Mouse (Mus musculus) heart, postnatal 0 days (tissue): ENCODE measurements around the gene Coq10a. TPM values are rescaled to one million over a fixed set of nuclear protein-coding genes. Genes with fewer than 3 reads are reported as not detected.

Experiments
- ATAC-seq: fragments of 200-750 bp; cut with Nextera tagmentation; 2 replicates; pipeline ENCODE4 v1.8.0; 2017; ENCODE audit warnings: low read depth, moderate number of reproducible peaks, moderate library complexity; ENCODE audit not compliant: insufficient read depth
- DNase-seq: peaks from one replicate; pipeline ENCODE4 v3.0.0-alpha.2; 2016; ENCODE audit warnings: low spot score
- H3K27ac ChIP-seq: fragments of 300-500 bp; sonication (generic); 2 replicates; pipeline ENCODE4 v1.5.1; 2014; ENCODE audit warnings: low read depth, mild to moderate bottlenecking
- H3K27me3 ChIP-seq: fragments of 300-500 bp; sonication (generic); 2 replicates; pipeline ENCODE4 v1.6.1; 2014; ENCODE audit warnings: low read length, mixed read lengths; ENCODE audit not compliant: control insufficient read depth, insufficient read depth
- H3K36me3 ChIP-seq: fragments of 300-500 bp; sonication (generic); replicated peaks from 2 replicates; pipeline ENCODE4 v1.6.1; 2014; ENCODE audit warnings: low read length, mixed read lengths; ENCODE audit not compliant: control insufficient read depth, insufficient read depth
- H3K4me1 ChIP-seq: fragments of 300-500 bp; sonication (generic); 2 replicates; pipeline ENCODE4 v1.6.1; 2014; ENCODE audit warnings: antibody characterized with exemption; ENCODE audit not compliant: control insufficient read depth, insufficient read depth
- H3K4me2 ChIP-seq: fragments of 300-500 bp; sonication (generic); 2 replicates; pipeline ENCODE4 v1.6.1; 2014; ENCODE audit warnings: low read depth, mild to moderate bottlenecking, low read length, moderate library complexity
- H3K4me3 ChIP-seq: fragments of 300-500 bp; sonication (generic); 2 replicates; pipeline ENCODE4 v1.5.1; 2014; ENCODE audit warnings: low read depth, low read length
- H3K9ac ChIP-seq: fragments of 300-500 bp; sonication (generic); replicated peaks from 2 replicates; pipeline ENCODE4 v1.6.1; 2014; ENCODE audit warnings: low read depth, low read length, mixed read lengths
- H3K9me3 ChIP-seq: fragments of 300-500 bp; sonication (generic); replicated peaks from 2 replicates; pipeline ENCODE4 v1.6.1; 2016; ENCODE audit warnings: low read length; ENCODE audit not compliant: control insufficient read depth
- CTCF ChIP-seq: IDR thresholded peaks from 2 replicates; pipeline ENCODE4 v1.5.1; 2016; ENCODE audit warnings: antibody characterized with exemption, control low read depth, low read depth
- EP300 ChIP-seq: IDR thresholded peaks from 2 replicates; pipeline ENCODE4 v1.6.1; 2016; ENCODE audit warnings: antibody characterized with exemption, low read depth
- WGBS: fragments of 180-500 bp; shearing (Covaris S2); extraction: QIAGEN DNeasy Blood & Tissue Kit; methylation state at CpG from one replicate; pipeline ENCODE4 v1.1.7; 2014; 5-methylcytosine and 5-hydroxymethylcytosine counted together
- polyA plus RNA-seq: library from polyadenylated mRNA; unstranded; fragments of >200 nt; fragmentation: Nextera tagmentation; extraction: Ambion mirVana; gene quantifications from 2 replicates; pipeline ENCODE4 v1.2.1, GENCODE M21; 2015
- total RNA-seq: library from RNA; depleted of rRNA; stranded (reverse); fragments of >200 nt; gene quantifications from 2 replicates; pipeline ENCODE4 v1.2.3, GENCODE M21; 2014; ENCODE audit warnings: low replicate concordance

Coq10a gene
- total and polyA plus RNA-seq, 2 experiments from 2014 or later = 35.2 to 61.2 TPM

GRCm38 (mm10) chr10:128411211-128412054 is 42.6 kb upstream of the Coq10a start, which contains the start of the genes Nabp2 and Rnf41:
TSS of gene Nabp2 (minus strand) at chr10:128411492.
TSS of gene Rnf41 (plus strand) at chr10:128411657.
- Histone ChIP-seq H3K27ac (peak within 1 kb of the TSS; percentile 90), H3K4me1 (peaks cover 13% of the 10 kb centered on the region), H3K9ac (peak within 1 kb of the TSS; percentile 84), H3K4me3 (peak within 1 kb of the TSS; percentile 92), H3K36me3 (peaks cover 27% of the 10 kb centered on the region), H3K27me3 (no peaks in the 10 kb centered on the region), H3K4me2 (peak within 1 kb of the TSS; percentile 77), H3K9me3 (no peaks in the 10 kb centered on the region)
- no peak for TF ChIP-seq EP300
- peak; percentile 89 for ATAC-seq
- peak; percentile 95 for DNase-seq
- WGBS = under 1% methylated on average over 50 of the region's 50 CpGs

- WGBS = 25% methylated on average over 4 of the region's 4 CpGs
- ATAC-seq (no peak), DNase-seq (no peak)
- H3K27me3 ChIP-seq = no peaks in the 10 kb centered on the region
- H3K36me3 ChIP-seq = peaks cover 19% of the 10 kb centered on the region
- peak overlapping the region; percentile 77 for H3K4me2 ChIP-seq
- peaks cover 13% of the 10 kb centered on the region for H3K4me1 ChIP-seq
- H3K9me3 ChIP-seq = no peaks in the 10 kb centered on the region
- no peak overlapping the region for H3K9ac ChIP-seq
- TF ChIP-seq EP300 = no peak
- TF ChIP-seq CTCF = no peak
- H3K27ac ChIP-seq = peak overlapping the region; percentile 90
- peak overlapping the region; percentile 92; the same call in 1 of the 2 replicates for H3K4me3 ChIP-seq
Observed at GRCm38 (mm10) chr10:128410560-128410845, 41.7 kb upstream of the Coq10a start.

GRCm38 (mm10) chr10:128409692-128410559 is 41.1 kb upstream of the Coq10a start:
- H3K4me1 ChIP-seq = peaks cover 13% of the 10 kb centered on the region
- TF ChIP-seq CTCF (peak; percentile 53), EP300 (no peak; the same call in 1 of the 2 replicates)
- ATAC-seq = peak; percentile 90
- H3K36me3 ChIP-seq = peaks cover 13% of the 10 kb centered on the region
- WGBS = 4% methylated on average over 36 of the region's 36 CpGs
- peak; percentile 99 for DNase-seq
- peak overlapping the region; percentile 73 for H3K9ac ChIP-seq
- H3K27me3 ChIP-seq = no peaks in the 10 kb centered on the region
- H3K9me3 ChIP-seq = no peaks in the 10 kb centered on the region
- peak overlapping the region; percentile 90 for H3K27ac ChIP-seq
- H3K4me2 ChIP-seq = peak overlapping the region; percentile 95
- peak overlapping the region; percentile 92 for H3K4me3 ChIP-seq

GRCm38 (mm10) chr10:128408591-128409535 is 40.1 kb upstream of the Coq10a start:
- no peak for TF ChIP-seq CTCF
- no peak for TF ChIP-seq EP300
- DNase-seq = peak; percentile 10

More at GRCm38 (mm10) chr10:128408591-128409535, 40.1 kb upstream of the Coq10a start:
- peak overlapping the region; percentile 73 for H3K9ac ChIP-seq
- H3K27me3 ChIP-seq = no peaks in the 10 kb centered on the region
- H3K27ac ChIP-seq = peak overlapping the region; percentile 65
- H3K9me3 ChIP-seq = no peaks in the 10 kb centered on the region
- peak overlapping the region; percentile 74 for H3K4me3 ChIP-seq
- H3K36me3 ChIP-seq = peaks cover 8% of the 10 kb centered on the region
- 15% methylated on average over 35 of the region's 35 CpGs for WGBS
- peak overlapping the region; percentile 95 for H3K4me2 ChIP-seq
- H3K4me1 ChIP-seq = peaks cover 13% of the 10 kb centered on the region
- no peak for ATAC-seq
